Mouse (Mus musculus): Measurements from ENCODE around the gene Abraxas2. TPM values are rescaled to one million over a fixed set of nuclear protein-coding genes. Genes with fewer than 3 reads are reported as not detected.

The Abraxas2 gene
- total RNA-seq, 2 experiments from 2014 or later, result 28.8 to 30.3 TPM

DNA sequence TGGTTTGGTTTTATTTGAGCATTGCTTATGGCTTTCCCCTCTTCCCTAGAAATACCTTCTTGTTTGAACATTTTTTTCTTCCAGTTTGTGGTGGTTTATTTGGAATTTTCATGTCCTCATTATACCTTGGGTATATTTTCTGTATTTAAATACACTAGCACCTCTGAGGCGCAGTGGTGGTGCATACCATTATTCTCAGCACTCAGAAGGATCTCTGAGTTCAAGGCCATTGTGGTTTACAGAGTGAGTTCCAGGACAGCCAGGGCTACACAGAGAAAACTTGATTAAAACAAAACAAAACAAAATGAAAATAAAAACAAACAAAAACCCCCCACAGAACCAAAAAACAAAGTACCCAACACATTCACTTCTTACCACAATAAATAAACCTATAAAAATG, 74.3 kb downstream of the Abraxas2 start:
- H3K4me3 ChIP-seq, result no peak overlapping the region
- no peak overlapping the region for H3K27ac ChIP-seq
- TF ChIP-seq CTCF (conservative IDR thresholded peaks at IDR 0.05), result no peak
- DNase-seq (ENCODE audit: low spot score in 2 of 2), result no peak

Other genes with a start within 250 kb of the Abraxas2 start
- gene Lhpp, start 248.6 kb upstream of the Abraxas2 start, total RNA-seq (2021), result 10 to 100 TPM; 22.9 to 25.3 TPM
- gene Fam53b, start 45.3 kb upstream of the Abraxas2 start, total RNA-seq (2021), result 10 to 100 TPM; 42.3 to 54.8 TPM
- 10 to 100 TPM; 35.8 to 38.6 TPM for gene Eef1akmt2, start 6.6 kb upstream of the Abraxas2 start, total RNA-seq (2021)
- 10 to 100 TPM; 45.9 to 46.3 TPM for gene Zranb1, start 71.9 kb downstream of the Abraxas2 start, total RNA-seq (2021)

All from layer of hippocampus, adult 2 months (tissue).